Comparison of ENCODE assay signal across 17 mouse cellular contexts in the genomic region with DNA sequence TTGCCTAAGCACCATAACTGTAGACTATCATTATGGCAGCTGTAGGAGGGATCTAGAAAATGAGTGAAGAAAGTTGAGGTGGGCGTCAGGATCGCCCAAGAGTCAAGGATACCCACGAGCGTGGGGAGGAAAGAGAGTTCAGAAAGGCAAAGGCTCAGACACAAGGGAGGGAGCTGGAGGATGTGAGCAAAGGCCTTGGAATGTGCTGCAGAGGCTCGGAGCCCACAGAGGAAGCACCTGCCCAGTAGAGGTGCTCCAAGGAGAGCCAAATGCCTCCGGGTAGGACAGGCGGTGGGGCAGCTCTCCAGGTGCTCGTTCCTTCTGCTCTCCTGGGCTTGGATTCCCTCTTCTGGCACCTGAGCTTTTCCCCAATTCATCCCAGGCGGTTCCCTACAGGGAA.
"Had no signal": no experiment of that assay in that cellular context is flagged by ENCODE, and none has a peak within 500 bp of the region (broad histone marks: within the 10 kb centered on the region; RNA-seq: fewer than 3 reads in every experiment).

No protein-coding gene starts in this region.

- H3K4me1 ChIP-seq: limb, embryonic 15.5 days; liver, embryonic 12.5 days; megakaryocyte, embryonic 14.5 days; neural tube, embryonic 13.5 days had no signal

- H3K36me3 ChIP-seq: limb, embryonic 15.5 days; liver, embryonic 12.5 days; midbrain, embryonic 12.5 days; neural tube, embryonic 13.5 days had no signal

- H3K27ac ChIP-seq: kidney, postnatal 0 days; limb, embryonic 15.5 days; liver, embryonic 12.5 days; midbrain, embryonic 12.5 days; neural tube, embryonic 13.5 days had no signal

- ATAC-seq: liver, embryonic 12.5 days; midbrain, embryonic 16.5 days had no signal

- H3K9ac ChIP-seq: limb, embryonic 15.5 days; liver, embryonic 12.5 days; lung, embryonic 14.5 days; midbrain, embryonic 12.5 days; neural tube, embryonic 13.5 days had no signal

- H3K27me3 ChIP-seq: limb, embryonic 15.5 days; liver, embryonic 12.5 days; midbrain, embryonic 12.5 days; neural tube, embryonic 13.5 days had no signal

- DNase-seq: kidney, adult 9 months; kidney, postnatal 36 days; layer of hippocampus, adult 9-11 months; layer of hippocampus, postnatal 36 days; lung, embryonic 14.5 days; lung, postnatal 10 days; lung, postnatal 4 days; retina, postnatal 1 day; right cerebral cortex, postnatal 14 days; thymus, postnatal 4 days had no signal

- H3K4me3 ChIP-seq: limb, embryonic 15.5 days; liver, embryonic 12.5 days; megakaryocyte, embryonic 14.5 days; midbrain, embryonic 12.5 days; neural tube, embryonic 13.5 days had no signal
